Mouse (Mus musculus): ENCODE measurements around the gene Paqr5. TPM values are rescaled to one million over a fixed set of nuclear protein-coding genes. Genes with fewer than 3 reads are reported as not detected.

Paqr5 gene
- polyA plus RNA-seq, 1 experiment from 2014 or later = 0.24 TPM

GRCm38 (mm10) chr9:61905576-61905975 lies 121.1 kb downstream of the Paqr5 start:
- H3K4me2 ChIP-seq = no peak overlapping the region
- no peak overlapping the region for H3K27ac ChIP-seq (replicated peaks)
- H3K36me3 ChIP-seq = 0 out of 2 replicates have a peak, but pooled peaks cover 1% of the 10 kb centered on the region
- H3K27me3 ChIP-seq (replicated peaks) = peaks cover 4% of the 10 kb centered on the region; the same call in 1 of the 2 replicates
- H3K4me1 ChIP-seq = peaks cover 12% of the 10 kb centered on the region
- no peaks in the 10 kb centered on the region for H3K9me3 ChIP-seq (replicated peaks)
- WGBS = 70% methylated on average over 5 of the region's 5 CpGs
- no peak overlapping the region for H3K4me3 ChIP-seq (replicated peaks)
- H3K9ac ChIP-seq (replicated peaks) = no peak overlapping the region
- ATAC-seq (ENCODE audit: low FRiP score) = no peak

GRCm38 (mm10) chr9:61904201-61904600 lies 122.5 kb downstream of the Paqr5 start:
- peaks cover 8% of the 10 kb centered on the region for H3K27me3 ChIP-seq (replicated peaks)
- no peaks in the 10 kb centered on the region for H3K36me3 ChIP-seq
- no peak overlapping the region for H3K4me2 ChIP-seq
- no peak overlapping the region for H3K4me3 ChIP-seq (replicated peaks)
- H3K9ac ChIP-seq (replicated peaks) = no peak overlapping the region
- ATAC-seq (ENCODE audit: low FRiP score) = no peak
- WGBS = 78% methylated on average over 7 of the region's 7 CpGs
- H3K4me1 ChIP-seq = peaks cover 17% of the 10 kb centered on the region
- no peak overlapping the region for H3K27ac ChIP-seq (replicated peaks)
- no peaks in the 10 kb centered on the region for H3K9me3 ChIP-seq (replicated peaks)

Other genes with a start within 250 kb of the Paqr5 start
- gene Rplp1, start 112.3 kb downstream of the Paqr5 start, polyA plus RNA-seq (2015; fragmentation: Nextera tagmentation; extraction: Ambion mirVana) = 998 and 1,098 TPM in 2 replicates
- 12.3 and 33.6 TPM in 2 replicates for gene Kif23, start 80.1 kb downstream of the Paqr5 start, polyA plus RNA-seq (2015; fragmentation: Nextera tagmentation; extraction: Ambion mirVana)
- gene Glce, start 95.8 kb upstream of the Paqr5 start, polyA plus RNA-seq (2015; fragmentation: Nextera tagmentation; extraction: Ambion mirVana) = 20.0 and 22.1 TPM in 2 replicates